Mouse (Mus musculus): ENCODE measurements around the gene Rpl15. TPM values are rescaled to one million over a fixed set of nuclear protein-coding genes. Genes with fewer than 3 reads are reported as not detected.

The Rpl15 gene
- 551 and 698 TPM in 2 replicates for polyA plus RNA-seq (2014; fragmentation: Nextera tagmentation; extraction: Ambion mirVana)

GRCm38 (mm10) chr14:18270529-18271441 lies at the start of gene Rpl15, which contains the start of gene Nkiras1:
TSS of gene Rpl15 (minus strand) at chr14:18271391.
TSS of gene Nkiras1 (plus strand) at chr14:18271136.
- Histone ChIP-seq H3K4me3 (ENCODE audit: low read length) (peak within 1 kb of the TSS; percentile 94), H3K27me3 (ENCODE audit: control insufficient read depth, insufficient read depth, low read length) (no peaks in the 10 kb centered on the region), H3K4me2 (replicated peaks; ENCODE audit: low read depth, low read length) (peak within 1 kb of the TSS; percentile 66), H3K27ac (ENCODE audit: low read depth, low read length) (peak within 1 kb of the TSS; percentile 83), H3K9me3 (ENCODE audit: control insufficient read depth, low read length) (no peaks in the 10 kb centered on the region), H3K36me3 (ENCODE audit: control insufficient read depth, insufficient read depth, low read length) (peaks cover 27% of the 10 kb centered on the region), H3K4me1 (ENCODE audit: control insufficient read depth, insufficient read depth, low read length) (peaks cover 3% of the 10 kb centered on the region; the same call in 1 of the 2 replicates), H3K9ac (ENCODE audit: low read depth, low read length) (peak within 1 kb of the TSS; percentile 99)
- under 1% methylated on average over 78 of the region's 78 CpGs for WGBS
- ATAC-seq (ENCODE audit: low FRiP score, low TSS enrichment) = peak; percentile 100

- Histone ChIP-seq H3K9ac (ENCODE audit: low read depth, low read length) (no peak overlapping the region), H3K9me3 (ENCODE audit: control insufficient read depth, low read length) (no peaks in the 10 kb centered on the region), H3K4me2 (replicated peaks; ENCODE audit: low read depth, low read length) (no peak overlapping the region), H3K27ac (ENCODE audit: low read depth, low read length) (no peak overlapping the region), H3K4me3 (ENCODE audit: low read length) (no peak overlapping the region), H3K27me3 (ENCODE audit: control insufficient read depth, insufficient read depth, low read length) (no peaks in the 10 kb centered on the region), H3K36me3 (ENCODE audit: control insufficient read depth, insufficient read depth, low read length) (no peaks in the 10 kb centered on the region; the same call in 1 of the 2 replicates), H3K4me1 (ENCODE audit: control insufficient read depth, insufficient read depth, low read length) (peaks cover 4% of the 10 kb centered on the region; the same call in 1 of the 2 replicates)
- no peak for ATAC-seq (ENCODE audit: low FRiP score, low TSS enrichment)
- WGBS = 72% methylated on average over 11 of the region's 11 CpGs
Observed at GRCm38 (mm10) chr14:18317457-18318411, 46.5 kb upstream of the Rpl15 start.

GRCm38 (mm10) chr14:18304165-18304564 lies 33.0 kb upstream of the Rpl15 start:
- H3K4me2 ChIP-seq (replicated peaks; ENCODE audit: low read depth, low read length) = no peak overlapping the region
- H3K9ac ChIP-seq (ENCODE audit: low read depth, low read length) = no peak overlapping the region
- no peak overlapping the region for H3K4me3 ChIP-seq (ENCODE audit: low read length)
- no peaks in the 10 kb centered on the region for H3K9me3 ChIP-seq (ENCODE audit: control insufficient read depth, low read length)
- ATAC-seq (ENCODE audit: low FRiP score, low TSS enrichment) = peak; percentile 71; the same call in 1 of the 2 replicates
- H3K4me1 ChIP-seq (ENCODE audit: control insufficient read depth, insufficient read depth, low read length) = 0 out of 2 replicates have a peak, but pooled peaks cover 4% of the 10 kb centered on the region
- H3K36me3 ChIP-seq (ENCODE audit: control insufficient read depth, insufficient read depth, low read length) = peaks cover 4% of the 10 kb centered on the region; the same call in 1 of the 2 replicates
- no peak overlapping the region for H3K27ac ChIP-seq (ENCODE audit: low read depth, low read length)
- WGBS = 76% methylated on average over 5 of the region's 5 CpGs
- no peaks in the 10 kb centered on the region for H3K27me3 ChIP-seq (ENCODE audit: control insufficient read depth, insufficient read depth, low read length)

GRCm38 (mm10) chr14:18303262-18303661 lies 32.1 kb upstream of the Rpl15 start:
- no peak for ATAC-seq (ENCODE audit: low FRiP score, low TSS enrichment)
- 75% methylated on average over 4 of the region's 4 CpGs for WGBS
- Histone ChIP-seq H3K9me3 (ENCODE audit: control insufficient read depth, low read length) (no peaks in the 10 kb centered on the region), H3K4me1 (ENCODE audit: control insufficient read depth, insufficient read depth, low read length) (0 out of 2 replicates have a peak, but pooled peaks cover 4% of the 10 kb centered on the region), H3K27ac (ENCODE audit: low read depth, low read length) (no peak overlapping the region), H3K27me3 (ENCODE audit: control insufficient read depth, insufficient read depth, low read length) (no peaks in the 10 kb centered on the region), H3K36me3 (ENCODE audit: control insufficient read depth, insufficient read depth, low read length) (peaks cover 4% of the 10 kb centered on the region; the same call in 1 of the 2 replicates), H3K4me3 (ENCODE audit: low read length) (no peak overlapping the region), H3K4me2 (replicated peaks; ENCODE audit: low read depth, low read length) (no peak overlapping the region), H3K9ac (ENCODE audit: low read depth, low read length) (no peak overlapping the region)

GRCm38 (mm10) chr14:18302750-18303149 lies 31.6 kb upstream of the Rpl15 start:
- H3K36me3 ChIP-seq (ENCODE audit: control insufficient read depth, insufficient read depth, low read length) = peaks cover 4% of the 10 kb centered on the region; the same call in 1 of the 2 replicates
- H3K4me2 ChIP-seq (replicated peaks; ENCODE audit: low read depth, low read length) = no peak overlapping the region
- no peak overlapping the region for H3K27ac ChIP-seq (ENCODE audit: low read depth, low read length)
- H3K27me3 ChIP-seq (ENCODE audit: control insufficient read depth, insufficient read depth, low read length) = no peaks in the 10 kb centered on the region
- no peak overlapping the region for H3K9ac ChIP-seq (ENCODE audit: low read depth, low read length)
- no peak overlapping the region for H3K4me3 ChIP-seq (ENCODE audit: low read length)
- 82% methylated on average over 3 of the region's 3 CpGs for WGBS
- H3K4me1 ChIP-seq (ENCODE audit: control insufficient read depth, insufficient read depth, low read length) = 0 out of 2 replicates have a peak, but pooled peaks cover 4% of the 10 kb centered on the region
- no peak for ATAC-seq (ENCODE audit: low FRiP score, low TSS enrichment)
- no peaks in the 10 kb centered on the region for H3K9me3 ChIP-seq (ENCODE audit: control insufficient read depth, low read length)

- Histone ChIP-seq H3K9ac (ENCODE audit: low read depth, low read length) (no peak overlapping the region), H3K27me3 (ENCODE audit: control insufficient read depth, insufficient read depth, low read length) (no peaks in the 10 kb centered on the region), H3K27ac (ENCODE audit: low read depth, low read length) (no peak overlapping the region), H3K4me2 (replicated peaks; ENCODE audit: low read depth, low read length) (no peak overlapping the region), H3K9me3 (ENCODE audit: control insufficient read depth, low read length) (no peaks in the 10 kb centered on the region), H3K36me3 (ENCODE audit: control insufficient read depth, insufficient read depth, low read length) (peaks cover 4% of the 10 kb centered on the region; the same call in 1 of the 2 replicates), H3K4me3 (ENCODE audit: low read length) (no peak overlapping the region), H3K4me1 (ENCODE audit: control insufficient read depth, insufficient read depth, low read length) (0 out of 2 replicates have a peak, but pooled peaks cover 4% of the 10 kb centered on the region)
- no peak for ATAC-seq (ENCODE audit: low FRiP score, low TSS enrichment)
- WGBS = 89% methylated on average over 3 of the region's 3 CpGs
Observed at GRCm38 (mm10) chr14:18301591-18301990, 30.4 kb upstream of the Rpl15 start.

GRCm38 (mm10) chr14:18300676-18301075 lies 29.5 kb upstream of the Rpl15 start:
- Histone ChIP-seq H3K4me2 (replicated peaks; ENCODE audit: low read depth, low read length) (no peak overlapping the region), H3K36me3 (ENCODE audit: control insufficient read depth, insufficient read depth, low read length) (no peaks in the 10 kb centered on the region), H3K27me3 (ENCODE audit: control insufficient read depth, insufficient read depth, low read length) (no peaks in the 10 kb centered on the region), H3K27ac (ENCODE audit: low read depth, low read length) (no peak overlapping the region), H3K9ac (ENCODE audit: low read depth, low read length) (no peak overlapping the region), H3K4me1 (ENCODE audit: control insufficient read depth, insufficient read depth, low read length) (0 out of 2 replicates have a peak, but pooled peaks cover 4% of the 10 kb centered on the region), H3K4me3 (ENCODE audit: low read length) (no peak overlapping the region), H3K9me3 (ENCODE audit: control insufficient read depth, low read length) (no peaks in the 10 kb centered on the region)
- WGBS = 93% methylated on average over 2 of the region's 2 CpGs
- no peak for ATAC-seq (ENCODE audit: low FRiP score, low TSS enrichment)

GRCm38 (mm10) chr14:18298874-18299273 lies 27.7 kb upstream of the Rpl15 start:
- no peaks in the 10 kb centered on the region for H3K9me3 ChIP-seq (ENCODE audit: control insufficient read depth, low read length)
- no peak for ATAC-seq (ENCODE audit: low FRiP score, low TSS enrichment)
- H3K9ac ChIP-seq (ENCODE audit: low read depth, low read length) = no peak overlapping the region
- H3K36me3 ChIP-seq (ENCODE audit: control insufficient read depth, insufficient read depth, low read length) = no peaks in the 10 kb centered on the region
- no peak overlapping the region for H3K27ac ChIP-seq (ENCODE audit: low read depth, low read length)
- 93% methylated on average over 2 of the region's 2 CpGs for WGBS
- H3K4me3 ChIP-seq (ENCODE audit: low read length) = no peak overlapping the region
- no peak overlapping the region for H3K4me2 ChIP-seq (replicated peaks; ENCODE audit: low read depth, low read length)
- H3K4me1 ChIP-seq (ENCODE audit: control insufficient read depth, insufficient read depth, low read length) = no peaks in the 10 kb centered on the region
- no peaks in the 10 kb centered on the region for H3K27me3 ChIP-seq (ENCODE audit: control insufficient read depth, insufficient read depth, low read length)

Data from kidney, embryonic 14.5 days (tissue).